Mouse (Mus musculus) MEL (cell line): Measurements from ENCODE around the gene Ywhaq.

ENCODE experiments used
- CTCF ChIP-seq, 3 experiments: IDR thresholded peaks in 2 of 3; conservative IDR thresholded peaks in 1 of 3; 2 replicates each; pipeline ENCODE4 v1.5.1; 2011 to 2012; ENCODE audit warnings: low read length in 3 of 3, low read depth in 2 of 3, mild to moderate bottlenecking in 2 of 3, improper control_type of control experiment in 1 of 3, inconsistent platforms in 1 of 3, mixed read lengths in 1 of 3, moderate library complexity in 1 of 3; ENCODE audit not compliant: control insufficient read depth in 1 of 3, insufficient read depth in 1 of 3, poor library complexity in 1 of 3, severe bottlenecking in 1 of 3
- E2F4 ChIP-seq: IDR thresholded peaks from 2 replicates; pipeline ENCODE4 v1.6.1; 2011; ENCODE audit warnings: low read depth, low read length, improper control_type of control experiment, borderline replicate concordance
- ELF1 ChIP-seq: IDR thresholded peaks from 2 replicates; pipeline ENCODE4 v1.6.1; 2014; ENCODE audit warnings: low read depth, mild to moderate bottlenecking, inconsistent platforms, low read length, improper control_type of control experiment, moderate library complexity
- EP300 ChIP-seq, 2 experiments: IDR thresholded peaks; 2 replicates each; pipeline ENCODE4 v1.6.1; 2011; ENCODE audit warnings: improper control_type of control experiment in 2 of 2, low read length in 2 of 2, low read depth in 1 of 2, mild to moderate bottlenecking in 1 of 2
- HCFC1 ChIP-seq: IDR thresholded peaks from 2 replicates; pipeline ENCODE4 v1.6.1; 2012; ENCODE audit warnings: low read depth, mild to moderate bottlenecking, inconsistent platforms, low read length, improper control_type of control experiment, moderate library complexity
- MAFK ChIP-seq: IDR thresholded peaks from 2 replicates; pipeline ENCODE4 v1.6.1; 2011; ENCODE audit warnings: low read depth, mild to moderate bottlenecking, low read length, improper control_type of control experiment, borderline replicate concordance
- POLR2A ChIP-seq, 2 experiments: IDR thresholded peaks; 2 replicates each; pipeline ENCODE4 v1.6.1; 2011 to 2012; ENCODE audit warnings: low read length in 2 of 2, mild to moderate bottlenecking in 2 of 2, control low read depth in 1 of 2, improper control_type of control experiment in 1 of 2, low read depth in 1 of 2, moderate library complexity in 1 of 2; ENCODE audit not compliant: control insufficient read depth in 1 of 2, insufficient read depth in 1 of 2, poor library complexity in 1 of 2
- RAD21 ChIP-seq: IDR thresholded peaks from 2 replicates; pipeline ENCODE4 v1.6.1; 2011; ENCODE audit warnings: mild to moderate bottlenecking, low read depth, low read length, improper control_type of control experiment
- SMC3 ChIP-seq: IDR thresholded peaks from 2 replicates; pipeline ENCODE4 v1.6.1; 2011; ENCODE audit warnings: low read depth, low read length, improper control_type of control experiment
- TAL1 ChIP-seq: IDR thresholded peaks from 2 replicates; pipeline ENCODE4 v1.6.1; 2012; ENCODE audit warnings: mild to moderate bottlenecking, inconsistent platforms, low read length, moderate library complexity, mixed read lengths
- TBP ChIP-seq: IDR thresholded peaks from 2 replicates; pipeline ENCODE4 v1.8.0; 2011; ENCODE audit warnings: low read depth, low read length, improper control_type of control experiment
- USF1 ChIP-seq: IDR thresholded peaks from 2 replicates; pipeline ENCODE4 v1.6.1; 2014; ENCODE audit warnings: low read depth, mild to moderate bottlenecking, inconsistent platforms, low read length, improper control_type of control experiment, moderate library complexity
- ZNF384 ChIP-seq: IDR thresholded peaks from 2 replicates; pipeline ENCODE4 v1.6.1; 2012; ENCODE audit warnings: low read depth, mild to moderate bottlenecking, inconsistent platforms, low read length, improper control_type of control experiment

DNA sequence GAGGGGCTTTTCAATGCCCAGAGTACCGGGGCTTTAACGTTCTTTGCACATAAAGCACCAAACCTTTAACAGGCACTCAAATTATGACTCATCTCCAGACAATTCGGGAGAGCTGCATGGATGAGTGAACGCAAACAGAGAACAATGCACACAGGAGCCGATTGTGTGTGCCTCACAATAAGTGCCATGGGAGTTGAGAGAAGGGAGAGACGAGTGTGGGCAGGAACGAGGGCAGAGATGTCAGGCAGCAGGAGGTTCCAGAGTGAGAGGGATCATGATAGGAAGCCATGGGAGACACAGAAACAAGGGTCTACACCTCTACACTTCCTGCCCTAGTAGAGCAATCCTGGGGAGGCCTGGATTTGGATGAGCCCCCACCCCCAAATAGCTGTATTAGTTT is 7.2 kb upstream of the Ywhaq start:
- TF ChIP-seq EP300 (IDR thresholded peaks at IDR 0.05; ENCODE audit: low read depth in 1 of 2, low read length in 2 of 2) (no peak), POLR2A (IDR thresholded peaks at IDR 0.05; ENCODE audit: control insufficient read depth in 1 of 2, insufficient read depth in 1 of 2, low read depth in 1 of 2, low read length in 2 of 2, poor library complexity in 1 of 2) (no peak), USF1 (no peak), CTCF (IDR thresholded peaks at IDR 0.05 in 2 of 3, conservative IDR thresholded peaks at IDR 0.05 in 1 of 3; ENCODE audit: control insufficient read depth in 1 of 3, insufficient read depth in 1 of 3, low read depth in 2 of 3, low read length in 3 of 3, poor library complexity in 1 of 3, severe bottlenecking in 1 of 3) (no peak), ELF1 (no peak), ZNF384 (no peak), HCFC1 (no peak), TAL1 (no peak), E2F4 (no peak), MAFK (no peak), SMC3 (no peak), TBP (no peak), RAD21 (no peak)
